Mouse (Mus musculus): ENCODE results near the gene Cbx7. TPM values are rescaled to one million over a fixed set of nuclear protein-coding genes. Genes with fewer than 3 reads are reported as not detected.
A peak's percentile ranks its signal among the peaks of the same experiment; 100 is the strongest.

Cbx7 gene
- total and polyA plus RNA-seq, 3 experiments = 2.9 to 11.1 TPM; not detected in 1

DNA sequence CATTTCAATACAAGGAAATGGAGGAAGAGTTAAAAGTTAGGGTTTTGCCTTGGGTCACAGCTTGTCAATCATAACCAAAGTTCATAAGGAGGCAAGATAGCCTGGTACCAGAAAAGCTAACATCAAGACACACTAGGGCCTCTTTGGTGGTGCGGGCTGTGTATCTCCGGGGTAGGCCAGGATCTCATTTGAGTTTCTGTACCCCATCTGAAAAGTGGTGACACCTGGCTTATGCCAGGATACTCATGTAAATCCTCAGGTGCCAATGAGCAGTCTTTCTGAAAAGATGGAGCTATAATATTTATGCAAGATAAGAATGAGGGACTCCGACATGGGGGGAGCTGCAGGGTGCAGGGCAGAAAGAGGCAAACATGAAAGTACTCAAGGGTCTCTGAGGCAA, 42.6 kb downstream of the Cbx7 start:
- H3K27me3 ChIP-seq (ENCODE audit: control insufficient read depth in 1 of 2, insufficient read depth in 2 of 2, low read length in 2 of 2) = no peaks in the 10 kb centered on the region
- H3K4me1 ChIP-seq (ENCODE audit: control insufficient read depth in 1 of 2, insufficient read depth in 2 of 2, low read length in 2 of 2) = peaks cover 11 to 24% of the 10 kb centered on the region in 2 experiments
- no peaks in the 10 kb centered on the region for H3K9me3 ChIP-seq (replicated peaks; ENCODE audit: insufficient read depth, low read length)
- DNase-seq (ENCODE audit: low read depth, low spot score) = no peak
- TF ChIP-seq TAL1 (IDR thresholded peaks at IDR 0.05; ENCODE audit: low read length) = no peak
- no peak for TF ChIP-seq NELFE (IDR thresholded peaks at IDR 0.05; ENCODE audit: low read depth, low read length)
- TF ChIP-seq MXI1 (IDR thresholded peaks at IDR 0.05; ENCODE audit: low read depth, low read length) = no peak
- no peak for TF ChIP-seq MYC (IDR thresholded peaks at IDR 0.05; ENCODE audit: low read depth, low read length)
- TF ChIP-seq POLR2AphosphoS2 (IDR thresholded peaks at IDR 0.05; ENCODE audit: low read length) = no peak
- TF ChIP-seq USF1 (IDR thresholded peaks at IDR 0.05; ENCODE audit: low read depth, low read length) = no peak
- peak overlapping the region; percentile 72 for H3K9ac ChIP-seq (ENCODE audit: control insufficient read depth, low read depth, low read length, poor library complexity, severe bottlenecking)
- peak overlapping the region; percentile 68 to 72; a peak in 3 of 4 replicates for H3K4me3 ChIP-seq (ENCODE audit: control insufficient read depth in 1 of 2, insufficient read depth in 1 of 2, low read depth in 2 of 2, low read length in 2 of 2)
- H3K79me2 ChIP-seq (ENCODE audit: control insufficient read depth, insufficient read depth, low read length, poor library complexity) = no peaks in the 10 kb centered on the region; the same call in 1 of the 2 replicates
- H3K36me3 ChIP-seq (ENCODE audit: control insufficient read depth in 1 of 2, insufficient read depth in 2 of 2, low read length in 2 of 2) = peaks cover 0 to 9% of the 10 kb centered on the region in 2 experiments; a peak in 2 of 4 replicates
- H3K27ac ChIP-seq (ENCODE audit: control insufficient read depth, low read depth, low read length) = peak overlapping the region; percentile 84

DNA sequence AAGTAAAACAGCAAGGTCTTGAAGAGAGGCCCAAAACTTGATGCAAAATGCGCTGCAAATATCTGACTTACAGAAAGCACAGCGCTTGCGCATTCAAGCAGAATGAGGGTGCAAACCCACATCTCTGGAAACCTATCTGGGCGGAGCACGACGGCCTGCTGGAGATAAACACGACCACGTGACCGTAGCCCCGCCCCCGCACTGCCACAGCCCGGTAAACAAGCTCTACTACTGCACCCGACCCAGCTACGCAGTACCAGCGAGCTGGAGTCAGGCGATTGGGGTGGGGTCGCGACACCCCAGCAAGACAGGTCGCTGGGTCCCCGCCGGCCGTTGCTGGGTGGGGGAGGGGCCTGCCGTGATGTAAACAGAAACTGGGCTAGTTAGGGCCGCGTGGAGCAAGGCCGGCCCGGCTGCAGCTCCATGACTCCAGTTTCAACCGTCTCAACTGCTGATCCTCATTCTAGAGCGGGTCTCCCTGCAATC, 43.2 kb downstream of the Cbx7 start:
- peak overlapping the region; percentile 90 for H3K27ac ChIP-seq (ENCODE audit: control insufficient read depth, low read depth, low read length)
- peak overlapping the region; percentile 68 to 72 for H3K4me3 ChIP-seq (ENCODE audit: control insufficient read depth in 1 of 2, insufficient read depth in 1 of 2, low read depth in 2 of 2, low read length in 2 of 2)
- H3K27me3 ChIP-seq (ENCODE audit: control insufficient read depth in 1 of 2, insufficient read depth in 2 of 2, low read length in 2 of 2) = no peaks in the 10 kb centered on the region
- DNase-seq (ENCODE audit: low read depth, low spot score) = peak; percentile 98
- H3K4me1 ChIP-seq (ENCODE audit: control insufficient read depth in 1 of 2, insufficient read depth in 2 of 2, low read length in 2 of 2) = peaks cover 7 to 22% of the 10 kb centered on the region in 2 experiments
- no peaks in the 10 kb centered on the region for H3K9me3 ChIP-seq (replicated peaks; ENCODE audit: insufficient read depth, low read length)
- peaks cover 0 to 9% of the 10 kb centered on the region in 2 experiments; a peak in 2 of 4 replicates for H3K36me3 ChIP-seq (ENCODE audit: control insufficient read depth in 1 of 2, insufficient read depth in 2 of 2, low read length in 2 of 2)
- peak overlapping the region; percentile 72 for H3K9ac ChIP-seq (ENCODE audit: control insufficient read depth, low read depth, low read length, poor library complexity, severe bottlenecking)
- H3K79me2 ChIP-seq (ENCODE audit: control insufficient read depth, insufficient read depth, low read length, poor library complexity) = no peaks in the 10 kb centered on the region; the same call in 1 of the 2 replicates
- TF ChIP-seq SIN3A (IDR thresholded peaks at IDR 0.05; ENCODE audit: low read length) (peak; percentile 79; the same call in 1 of the 2 replicates), KAT2A (conservative IDR thresholded peaks at IDR 0.05; ENCODE audit: low read depth, low read length) (no peak), CHD1 (IDR thresholded peaks at IDR 0.05; ENCODE audit: low read depth, low read length) (no peak), ETS1 (IDR thresholded peaks at IDR 0.05; ENCODE audit: low read depth, low read length) (peak; percentile 21; the same call in 1 of the 2 replicates), TAL1 (IDR thresholded peaks at IDR 0.05; ENCODE audit: low read length) (peak; percentile 58), CHD2 (IDR thresholded peaks at IDR 0.05; ENCODE audit: low read length) (no peak), CTCF (IDR thresholded peaks at IDR 0.05 in 2 of 3, conservative IDR thresholded peaks at IDR 0.05 in 1 of 3; ENCODE audit: control insufficient read depth in 1 of 3, insufficient read depth in 1 of 3, low read depth in 2 of 3, low read length in 3 of 3, poor library complexity in 1 of 3, severe bottlenecking in 1 of 3) (no peak), EP300 (IDR thresholded peaks at IDR 0.05; ENCODE audit: low read depth in 1 of 2, low read length in 2 of 2) (peak in 1 of 2 experiments; percentile 19; a peak in 2 of 4 replicates), TCF12 (IDR thresholded peaks at IDR 0.05; ENCODE audit: low read depth, low read length) (peak; percentile 69), ZMIZ1 (IDR thresholded peaks at IDR 0.05; ENCODE audit: low read depth, low read length) (peak; percentile 59), ZNF384 (IDR thresholded peaks at IDR 0.05; ENCODE audit: low read depth, low read length) (no peak), MEF2A (IDR thresholded peaks at IDR 0.05; ENCODE audit: extremely low read depth, insufficient replicate concordance, low read depth, low read length, poor library complexity, severe bottlenecking) (no peak), TBP (IDR thresholded peaks at IDR 0.05; ENCODE audit: low read depth, low read length) (peak; percentile 54; the same call in 1 of the 2 replicates), ELF1 (IDR thresholded peaks at IDR 0.05; ENCODE audit: low read depth, low read length) (no peak), SMC3 (IDR thresholded peaks at IDR 0.05; ENCODE audit: low read depth, low read length) (no peak), NELFE (IDR thresholded peaks at IDR 0.05; ENCODE audit: low read depth, low read length) (peak; percentile 51), NRF1 (IDR thresholded peaks at IDR 0.05; ENCODE audit: insufficient read depth, low read depth, low read length, poor library complexity, severe bottlenecking) (peak; percentile 73), RCOR1 (IDR thresholded peaks at IDR 0.05; ENCODE audit: low read depth, low read length) (no peak), ZC3H11A (IDR thresholded peaks at IDR 0.05; ENCODE audit: low read depth, low read length) (no peak), GABPA (IDR thresholded peaks at IDR 0.05; ENCODE audit: low read depth, low read length) (no peak), MYC (IDR thresholded peaks at IDR 0.05; ENCODE audit: low read depth, low read length) (no peak), POLR2A (IDR thresholded peaks at IDR 0.05; ENCODE audit: control insufficient read depth in 1 of 2, insufficient read depth in 1 of 2, low read depth in 1 of 2, low read length in 2 of 2, poor library complexity in 1 of 2) (peak in 1 of 2 experiments; percentile 70; a peak in 2 of 4 replicates), POLR2AphosphoS5 (IDR thresholded peaks at IDR 0.05; ENCODE audit: borderline replicate concordance, low read depth, low read length) (peak; percentile 24; the same call in 1 of the 2 replicates), MYB (IDR thresholded peaks at IDR 0.05; ENCODE audit: low read depth, low read length) (peak; percentile 51; the same call in 1 of the 2 replicates), MAFK (IDR thresholded peaks at IDR 0.05; ENCODE audit: borderline replicate concordance, low read depth, low read length) (no peak), POLR2AphosphoS2 (IDR thresholded peaks at IDR 0.05; ENCODE audit: low read length) (no peak; the same call in 1 of the 2 replicates), HCFC1 (IDR thresholded peaks at IDR 0.05; ENCODE audit: low read depth, low read length) (peak; percentile 61; the same call in 1 of the 2 replicates), JUND (IDR thresholded peaks at IDR 0.05; ENCODE audit: low read depth, low read length) (no peak)

Data from MEL (cell line).